Mouse (Mus musculus) small intestine, adult 2 months (tissue): Measurements from ENCODE around the gene Rapgef1. TPM values are rescaled to one million over a fixed set of nuclear protein-coding genes. Genes with fewer than 3 reads are reported as not detected.

Experiments used
- H3K27ac ChIP-seq: fragments of 200-500 bp; 2 replicates; pipeline ENCODE4 v1.5.1; 2012; ENCODE audit warnings: low read depth, low read length, control low read depth, inconsistent platforms; ENCODE audit not compliant: insufficient read depth
- H3K27me3 ChIP-seq: fragments of 200-500 bp; 2 replicates; pipeline ENCODE4 v1.6.1; 2012; ENCODE audit warnings: mild to moderate bottlenecking, moderate library complexity, low read length, inconsistent platforms; ENCODE audit not compliant: control insufficient read depth, insufficient read depth
- H3K36me3 ChIP-seq: fragments of 200-500 bp; 2 replicates; pipeline ENCODE4 v1.6.1; 2012; ENCODE audit warnings: mild to moderate bottlenecking, low read length, control low read depth, inconsistent platforms; ENCODE audit not compliant: control insufficient read depth, insufficient read depth
- H3K4me1 ChIP-seq: fragments of 200-500 bp; 2 replicates; pipeline ENCODE4 v1.6.1; 2012; ENCODE audit warnings: low read length, inconsistent platforms, mixed read lengths; ENCODE audit not compliant: control insufficient read depth, insufficient read depth, insufficient read length
- H3K4me3 ChIP-seq: fragments of 200-500 bp; 2 replicates; pipeline ENCODE4 v1.5.1; 2012; ENCODE audit warnings: low read depth, mild to moderate bottlenecking, control low read depth, inconsistent platforms, low read length, moderate library complexity
- CTCF ChIP-seq: fragments of 200-500 bp; IDR thresholded peaks from 2 replicates; pipeline ENCODE4 v1.5.1; 2012; ENCODE audit warnings: low read depth, mild to moderate bottlenecking, control low read depth, inconsistent platforms, low read length, moderate library complexity, mixed read lengths; ENCODE audit not compliant: insufficient replicate concordance, insufficient read length; ENCODE audit errors: extremely low read depth
- POLR2A ChIP-seq: fragments of 200-500 bp; IDR thresholded peaks from 2 replicates; pipeline ENCODE4 v1.6.1; 2012; ENCODE audit warnings: low read depth, mild to moderate bottlenecking, control low read depth, inconsistent platforms, low read length, moderate library complexity
- WGBS: fragments of 180-500 bp; shearing (Covaris S2); methylation state at CpG from one replicate; pipeline ENCODE4 v1.1.7; 2018; 5-methylcytosine and 5-hydroxymethylcytosine counted together
- polyA plus RNA-seq: library from polyadenylated mRNA; depleted of rRNA; stranded (reverse); fragments of >200 nt; gene quantifications from 2 replicates; pipeline ENCODE4 v1.2.3, GENCODE M21; 2012

The Rapgef1 gene
- polyA plus RNA-seq, 1 experiment, result 25.1 TPM

GRCm38 (mm10) chr2:29617341-29617740 is 2.2 kb upstream of the Rapgef1 start:
- 91% methylated on average over 1 of the region's 1 CpGs for WGBS
- TF ChIP-seq CTCF (no peak), POLR2A (no peak)
- no peak overlapping the region for H3K27ac ChIP-seq
- H3K36me3 ChIP-seq, result no peaks in the 10 kb centered on the region
- H3K27me3 ChIP-seq, result no peaks in the 10 kb centered on the region
- H3K4me3 ChIP-seq, result no peak overlapping the region
- H3K4me1 ChIP-seq, result peaks cover 4% of the 10 kb centered on the region; the same call in 1 of the 2 replicates

- Histone ChIP-seq H3K36me3 (no peaks in the 10 kb centered on the region), H3K4me1 (peaks cover 17% of the 10 kb centered on the region), H3K27me3 (no peaks in the 10 kb centered on the region), H3K27ac (no peak overlapping the region), H3K4me3 (no peak overlapping the region)
- 60% methylated on average over 8 of the region's 8 CpGs for WGBS
- TF ChIP-seq POLR2A (no peak), CTCF (no peak)
These were observed 515 bp upstream of the Rapgef1 start for GRCm38 (mm10) chr2:29618926-29619483.

DNA sequence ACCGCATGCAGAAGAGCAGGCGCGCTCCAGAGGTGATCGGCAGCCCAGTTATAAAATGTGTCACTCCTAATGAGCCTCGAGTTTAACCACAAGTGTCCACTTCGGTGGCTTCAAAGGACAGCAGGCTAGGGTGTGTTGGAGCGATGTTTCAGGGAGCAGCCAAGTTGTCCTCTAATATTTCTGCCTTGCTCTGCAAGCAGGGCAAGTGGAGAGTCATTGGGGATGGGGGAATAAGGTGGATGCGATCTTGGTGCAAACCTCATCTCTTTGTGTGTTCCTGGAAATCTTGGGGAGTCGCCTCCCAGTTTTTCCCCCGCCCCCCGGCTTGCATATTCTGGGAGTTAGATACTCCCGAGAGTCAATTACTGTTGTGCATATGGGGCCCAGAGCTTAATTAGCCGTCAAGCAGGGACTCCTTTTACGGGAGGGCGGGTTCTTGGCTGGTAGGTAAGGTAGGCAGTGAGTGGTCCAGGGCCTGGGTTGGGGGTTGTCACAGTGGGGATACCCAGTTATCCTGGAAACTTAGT is 844 bp downstream of the Rapgef1 start:
- H3K27me3 ChIP-seq, result no peaks in the 10 kb centered on the region
- H3K27ac ChIP-seq, result peak overlapping the region; percentile 14; the same call in 1 of the 2 replicates
- 3% methylated on average over 15 of the region's 15 CpGs for WGBS
- H3K4me1 ChIP-seq, result peaks cover 27% of the 10 kb centered on the region
- no peak for TF ChIP-seq POLR2A
- TF ChIP-seq CTCF, result no peak
- no peaks in the 10 kb centered on the region for H3K36me3 ChIP-seq
- H3K4me3 ChIP-seq, result peak overlapping the region; percentile 94

- H3K4me1 ChIP-seq, result peaks cover 27% of the 10 kb centered on the region
- TF ChIP-seq CTCF, result no peak
- no peak for TF ChIP-seq POLR2A
- 76% methylated on average over 10 of the region's 10 CpGs for WGBS
These were observed 1.6 kb downstream of the Rapgef1 start for GRCm38 (mm10) chr2:29621163-29621562.

GRCm38 (mm10) chr2:29621636-29622035 is 2.1 kb downstream of the Rapgef1 start:
- H3K27me3 ChIP-seq, result no peaks in the 10 kb centered on the region
- no peaks in the 10 kb centered on the region for H3K36me3 ChIP-seq
- 85% methylated on average over 3 of the region's 3 CpGs for WGBS
- no peak overlapping the region for H3K4me3 ChIP-seq
- peaks cover 27% of the 10 kb centered on the region for H3K4me1 ChIP-seq
- no peak for TF ChIP-seq POLR2A
- TF ChIP-seq CTCF, result no peak
- no peak overlapping the region for H3K27ac ChIP-seq

More at GRCm38 (mm10) chr2:29621163-29621562, 1.6 kb downstream of the Rapgef1 start:
- H3K27ac ChIP-seq, result no peak overlapping the region
- H3K4me3 ChIP-seq, result no peak overlapping the region
- H3K27me3 ChIP-seq, result no peaks in the 10 kb centered on the region
- H3K36me3 ChIP-seq, result no peaks in the 10 kb centered on the region

DNA sequence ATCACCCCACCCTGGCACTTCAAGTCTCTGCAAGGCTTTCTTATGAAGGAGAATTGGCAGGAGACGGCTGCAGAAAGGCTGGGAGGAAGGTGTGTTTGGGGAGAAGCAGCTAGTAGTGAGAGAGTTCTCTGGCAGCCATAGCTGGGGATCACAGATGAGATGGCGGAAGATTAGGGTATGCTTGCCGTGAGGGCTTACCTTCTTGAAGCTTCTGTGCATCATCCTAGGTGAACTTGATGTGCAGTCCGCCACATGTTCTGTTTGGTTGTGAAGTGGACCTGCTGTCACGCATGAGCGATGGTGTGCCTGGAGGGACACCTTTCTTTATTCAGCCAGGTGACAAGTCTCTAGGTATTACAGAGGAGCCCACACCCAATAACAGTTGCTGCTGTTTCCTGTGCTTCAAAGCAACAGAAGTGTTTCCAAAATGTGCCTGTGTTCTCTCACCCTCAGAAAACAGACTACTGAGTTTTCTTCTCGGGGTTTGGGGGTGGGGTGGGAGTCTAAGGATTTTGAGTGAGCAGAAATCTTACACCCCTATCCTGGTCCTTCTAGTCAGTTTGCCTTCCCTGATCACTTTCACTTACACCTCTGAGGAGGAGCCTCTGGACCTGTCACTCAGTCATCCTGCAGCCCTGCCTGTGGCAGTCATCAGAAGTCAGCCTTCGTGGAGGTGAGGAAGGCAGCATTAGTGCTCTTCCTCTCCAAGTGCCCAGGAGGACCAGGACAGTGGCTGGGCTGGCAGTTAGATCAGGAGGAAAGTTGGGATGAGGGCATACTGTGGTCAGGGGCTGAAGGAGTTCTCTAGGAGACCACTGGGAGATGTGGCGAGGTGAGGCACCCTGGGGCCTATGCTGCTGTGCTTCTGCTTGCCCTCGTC is 2.8 kb downstream of the Rapgef1 start:
- WGBS, result 87% methylated on average over 10 of the region's 10 CpGs
- no peak for TF ChIP-seq POLR2A
- no peak for TF ChIP-seq CTCF
- peaks cover 27% of the 10 kb centered on the region for H3K4me1 ChIP-seq
- no peak overlapping the region for H3K4me3 ChIP-seq
- H3K27ac ChIP-seq, result peak overlapping the region; percentile 95
- no peaks in the 10 kb centered on the region for H3K36me3 ChIP-seq
- no peaks in the 10 kb centered on the region for H3K27me3 ChIP-seq
